Mouse (Mus musculus): ENCODE results near the gene Efcab9. TPM values are rescaled to one million over a fixed set of nuclear protein-coding genes. Genes with fewer than 3 reads are reported as not detected.

Efcab9 gene
- polyA plus RNA-seq, 1 experiment from 2014 or later: 2.1 TPM

DNA sequence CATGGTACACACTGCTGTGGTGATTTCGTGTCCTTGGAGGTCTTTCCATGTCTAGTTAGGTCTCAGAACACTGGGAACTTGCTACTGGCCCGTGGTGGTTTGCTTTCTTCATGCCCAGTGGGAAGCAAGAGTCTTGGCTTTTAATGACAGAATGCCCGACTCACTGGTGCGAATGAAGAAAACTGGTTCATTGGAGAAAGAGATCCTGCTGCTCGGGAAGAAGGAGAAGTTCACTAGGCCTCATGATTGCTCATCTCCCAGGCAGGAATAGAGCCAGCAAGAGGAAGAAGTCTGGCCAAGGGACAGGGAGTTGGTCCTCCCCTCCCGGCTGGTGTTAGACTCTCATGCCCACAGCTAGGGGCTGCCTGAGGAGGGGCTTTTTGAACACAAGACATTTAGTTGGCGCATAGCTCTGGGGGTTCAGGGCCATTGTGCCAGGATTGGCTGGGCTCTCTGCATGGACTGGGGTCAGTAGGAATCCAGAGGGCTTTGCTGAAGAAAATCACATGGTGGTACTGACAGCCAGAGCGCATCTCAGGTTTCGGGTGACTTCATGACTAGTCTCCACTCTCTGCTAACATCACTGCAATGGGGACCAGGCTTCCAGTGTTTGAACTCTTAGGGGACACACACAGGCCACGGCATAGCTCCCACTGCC, 24.6 kb upstream of the Efcab9 start:
- no peak for DNase-seq (ENCODE audit: low spot score)

DNA sequence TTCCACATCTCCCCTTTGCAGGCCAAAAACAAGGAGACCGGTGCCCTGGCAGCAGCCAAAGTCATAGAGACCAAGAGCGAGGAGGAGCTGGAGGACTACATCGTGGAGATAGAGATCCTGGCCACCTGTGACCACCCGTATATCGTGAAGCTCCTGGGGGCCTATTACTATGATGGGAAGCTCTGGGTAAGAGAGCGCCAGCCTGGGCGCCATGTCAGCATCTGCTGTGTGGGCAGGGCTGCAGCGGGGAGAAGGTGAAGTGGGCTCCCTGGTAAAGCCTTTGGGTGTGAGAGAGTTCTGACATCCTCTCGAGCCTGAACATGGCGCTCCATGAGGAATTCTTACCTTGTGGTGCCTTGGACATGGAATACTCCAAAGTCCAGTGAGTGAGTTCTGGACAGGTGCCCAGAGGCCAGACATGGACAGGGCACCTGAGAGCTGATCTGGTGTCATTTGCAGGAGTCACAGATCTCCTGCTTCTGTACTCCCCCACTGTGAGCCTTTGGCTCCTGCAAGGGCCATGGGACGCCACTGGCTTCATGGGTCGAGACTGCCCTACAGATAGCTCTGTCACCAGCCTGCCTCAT, 23.3 kb upstream of the Efcab9 start:
- no peak for DNase-seq (ENCODE audit: low spot score)

DNA sequence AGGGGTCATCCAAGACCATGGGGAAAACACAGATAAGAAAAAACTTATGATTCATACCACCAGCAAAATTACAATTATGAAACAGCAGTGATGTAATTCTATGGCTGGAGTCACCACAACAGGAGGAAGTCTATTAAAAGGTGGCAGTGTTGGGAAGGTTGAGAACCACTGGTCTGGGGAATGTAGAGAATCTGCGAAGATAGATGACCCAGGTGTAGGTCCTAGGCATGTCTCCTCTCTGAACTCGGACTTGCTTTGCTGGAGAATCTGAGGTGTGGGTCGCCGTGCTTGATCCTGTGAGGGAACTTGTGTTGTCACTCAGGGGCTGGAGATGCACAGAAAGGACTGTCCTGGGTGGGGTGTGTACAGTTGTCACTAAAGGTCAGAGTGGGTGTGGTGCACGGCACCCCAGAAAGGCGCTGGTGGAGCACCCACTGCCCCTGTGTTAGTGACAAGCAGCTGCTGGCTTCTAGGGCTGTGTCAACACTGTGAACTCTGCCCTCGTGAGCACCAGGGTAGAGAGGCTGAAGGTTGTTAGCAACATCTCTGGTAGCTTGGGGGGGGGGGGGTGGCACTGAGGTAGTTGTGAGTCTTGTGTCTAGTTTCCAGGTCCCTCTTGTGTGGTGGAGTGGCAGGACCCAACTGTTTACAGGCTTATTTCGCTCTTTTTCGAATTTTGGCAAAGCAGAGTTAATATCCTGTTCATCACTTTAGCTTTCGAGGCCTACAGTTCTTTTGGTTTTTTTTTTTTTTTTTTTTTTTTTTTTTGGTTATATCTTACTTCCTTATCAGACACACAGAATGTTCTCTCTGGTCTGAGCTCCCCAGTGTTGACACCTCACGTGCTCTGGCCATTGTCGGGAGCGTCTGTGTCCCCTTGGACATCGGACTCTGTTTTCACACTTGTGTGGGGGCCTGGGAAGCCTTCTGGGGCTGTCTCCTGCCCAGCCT, 22.5 kb upstream of the Efcab9 start:
- DNase-seq (ENCODE audit: low spot score): peak; percentile 23

DNA sequence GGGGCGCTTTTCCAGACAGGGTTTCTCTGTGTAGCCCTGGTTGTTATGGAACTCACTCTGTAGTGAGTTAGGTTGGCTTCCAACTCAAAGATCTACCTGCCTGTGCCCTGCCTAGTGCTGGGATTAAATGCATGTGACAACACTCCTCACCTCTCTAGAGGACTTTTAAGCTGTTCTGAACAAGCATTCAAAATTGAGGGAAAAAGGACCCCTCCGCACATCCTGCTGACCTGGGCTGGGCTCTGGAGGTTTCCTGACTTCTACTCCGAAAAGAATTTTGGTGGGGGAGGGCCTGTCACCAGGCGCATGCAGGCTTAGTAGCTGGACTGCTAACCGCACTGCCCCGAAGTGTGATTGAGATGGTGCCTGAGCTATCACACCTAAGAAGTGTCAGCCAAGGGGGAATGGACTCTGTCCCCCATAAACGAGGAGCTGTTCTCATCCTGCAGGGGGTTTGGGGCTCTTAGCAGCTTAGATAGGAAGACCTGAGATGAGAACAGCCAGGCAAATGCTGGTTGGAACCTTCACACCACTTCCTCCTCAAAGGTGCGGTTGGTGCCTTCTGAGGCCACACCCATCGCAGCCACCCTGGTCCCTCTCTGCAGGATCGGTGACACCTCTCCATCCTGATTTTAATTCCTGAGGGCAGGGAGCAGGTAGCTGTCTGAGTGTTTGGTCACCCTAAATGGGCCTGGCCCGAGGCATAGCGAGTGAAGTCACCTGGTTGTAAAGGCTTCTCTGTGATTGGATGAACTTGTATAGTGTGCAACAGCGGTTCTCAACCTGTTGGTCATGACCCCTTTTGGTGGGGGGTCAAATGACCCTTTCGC, 21.6 kb upstream of the Efcab9 start:
- DNase-seq (ENCODE audit: low spot score): peak; percentile 74

DNA sequence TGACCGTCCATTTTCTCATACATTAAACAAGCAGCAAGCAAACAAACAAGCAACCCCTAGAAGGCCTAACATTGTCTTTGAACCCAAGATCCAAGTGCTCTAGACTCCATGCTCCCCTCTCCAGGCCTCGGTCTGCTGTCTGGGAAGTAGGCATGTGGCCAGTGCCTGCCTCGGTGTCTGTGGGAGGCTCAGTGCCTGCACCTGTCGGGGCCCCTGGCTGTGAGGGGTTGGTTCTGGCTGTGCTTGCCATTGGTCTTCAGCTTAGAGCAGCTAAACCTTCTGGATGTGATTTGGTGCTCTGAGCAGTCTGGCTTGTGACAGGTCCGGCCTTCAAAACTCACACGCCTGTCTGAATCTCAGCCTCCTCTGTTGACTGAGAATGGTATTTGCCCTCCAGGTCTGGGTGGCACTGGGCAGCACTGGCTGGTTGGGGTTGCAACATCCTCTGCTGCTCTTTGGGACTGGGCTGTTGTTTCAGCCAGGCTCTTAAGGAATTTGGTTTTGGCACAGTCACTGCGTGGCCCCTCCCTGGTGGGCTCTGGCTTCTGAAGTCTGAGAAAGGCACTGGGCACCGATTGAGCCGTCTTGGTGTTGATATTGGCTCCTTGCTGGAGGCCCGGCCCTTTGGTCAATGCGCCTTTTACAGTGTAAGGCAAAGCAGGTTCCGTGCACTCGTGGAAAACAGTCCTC, 20.7 kb upstream of the Efcab9 start:
- no peak for DNase-seq (ENCODE audit: low spot score)

DNA sequence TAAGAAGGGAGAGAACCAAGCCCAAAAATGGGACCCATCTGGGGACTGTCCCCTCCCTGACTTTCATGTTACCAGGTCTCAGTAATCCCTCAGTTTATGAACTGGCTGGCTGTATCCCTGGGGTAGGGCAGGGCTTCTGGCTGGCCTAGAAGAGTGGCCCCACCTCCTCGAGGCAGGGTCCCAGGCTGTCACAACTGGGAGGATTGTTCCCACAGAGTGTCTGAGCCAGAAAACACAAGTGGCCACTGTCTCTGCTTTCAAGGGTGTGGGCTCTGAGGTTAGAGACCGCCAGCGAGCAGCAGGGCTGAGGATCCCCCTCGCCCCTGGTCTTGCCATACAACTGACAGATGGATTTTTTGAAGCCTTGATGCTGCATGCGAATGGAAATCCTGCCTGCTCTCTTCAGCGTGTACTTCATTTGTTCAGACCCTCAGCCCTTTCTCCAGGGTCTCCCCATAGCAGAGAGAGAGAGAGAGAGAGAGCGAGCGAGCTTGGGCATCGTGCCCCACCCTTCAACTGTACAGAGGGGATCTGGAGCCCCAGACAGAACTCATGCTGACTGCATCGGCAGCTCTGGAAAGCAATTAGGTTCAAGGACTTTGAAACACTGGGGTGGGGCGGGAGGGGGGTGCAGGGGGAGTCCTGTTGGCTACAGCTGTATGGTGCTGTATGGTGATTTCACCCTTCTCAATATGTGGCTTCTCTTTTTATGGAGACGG, 19.9 kb upstream of the Efcab9 start:
- no peak for DNase-seq (ENCODE audit: low spot score)

DNA sequence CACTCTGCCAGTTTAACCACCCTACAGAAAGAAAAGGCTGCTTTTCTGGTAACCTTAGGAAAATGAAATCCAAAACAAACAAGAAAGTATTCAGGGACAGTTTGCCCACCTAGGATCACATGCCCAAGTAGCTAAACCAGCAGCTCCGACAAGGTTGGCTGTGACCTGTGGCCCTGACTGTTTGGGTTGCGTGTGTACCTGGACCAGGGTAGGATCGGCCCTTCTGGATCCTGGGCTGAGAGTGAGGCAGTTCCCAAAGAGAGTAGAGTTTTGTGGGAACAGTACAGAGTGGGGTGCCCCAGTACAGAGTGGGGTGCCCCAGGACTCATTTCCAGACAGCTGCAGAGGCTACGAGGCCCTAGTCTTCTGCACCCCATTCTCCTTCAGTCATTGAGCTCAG, 19.2 kb upstream of the Efcab9 start:
- DNase-seq (ENCODE audit: low spot score): no peak

DNA sequence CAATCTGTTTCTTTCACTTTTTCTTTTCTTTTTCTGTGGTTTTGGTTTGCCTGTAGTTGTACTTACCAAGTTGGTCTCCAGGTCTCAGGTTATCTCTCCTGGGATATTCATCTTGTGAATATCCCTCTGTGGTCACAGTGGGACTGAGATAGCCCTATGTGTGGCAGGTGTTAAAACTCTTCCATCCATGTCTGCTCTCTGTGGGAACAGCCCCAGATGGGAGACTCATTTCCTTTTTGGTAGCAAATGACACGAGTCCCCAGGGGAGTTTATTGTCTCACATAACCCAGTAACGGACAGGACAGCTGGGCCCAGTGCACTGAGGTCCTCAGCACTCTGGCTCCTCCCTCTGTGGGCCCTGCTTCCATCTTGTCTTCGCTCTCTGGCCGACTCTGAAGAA, 18.2 kb upstream of the Efcab9 start:
- DNase-seq (ENCODE audit: low spot score): no peak

DNA sequence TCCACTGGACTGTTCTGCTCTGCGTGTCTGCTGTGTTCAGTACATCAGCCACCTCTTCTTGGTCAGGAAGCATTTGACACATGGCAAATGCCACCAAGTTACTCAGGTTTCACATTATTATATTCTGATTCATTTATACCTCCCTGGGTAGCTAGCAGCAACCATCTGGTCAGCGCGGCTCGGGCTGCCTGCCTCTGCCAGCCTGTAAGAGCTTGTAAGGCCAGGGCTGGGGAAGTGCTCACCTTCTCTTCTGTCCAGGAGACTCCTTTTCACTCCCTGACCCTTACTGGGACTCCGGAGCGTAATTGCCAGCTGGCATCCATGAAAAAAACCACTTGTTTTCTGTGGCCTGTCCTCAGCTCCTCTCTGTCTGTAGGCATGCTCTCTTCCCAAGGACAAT, 17.4 kb upstream of the Efcab9 start:
- DNase-seq (ENCODE audit: low spot score): no peak

DNA sequence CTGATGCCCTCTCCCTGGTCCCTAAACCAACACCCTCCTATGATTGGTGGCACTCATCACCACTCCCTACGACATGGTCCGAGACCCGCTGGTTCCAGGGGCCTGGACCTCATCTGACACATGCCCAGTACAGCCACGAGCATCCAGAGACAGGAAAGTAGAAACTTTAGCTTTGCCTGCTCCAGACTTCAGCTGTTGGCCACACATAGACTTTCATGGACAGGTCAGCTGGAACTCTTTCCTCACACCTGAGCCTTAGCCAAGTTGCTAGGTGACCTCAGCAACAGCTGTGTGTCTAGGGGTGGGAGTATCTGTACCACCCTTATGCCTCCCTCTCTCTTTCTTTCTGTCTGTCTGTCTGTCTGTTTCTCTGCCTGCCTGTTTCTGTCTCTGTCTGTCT, 16.4 kb upstream of the Efcab9 start:
- no peak for DNase-seq (ENCODE audit: low spot score)

DNA sequence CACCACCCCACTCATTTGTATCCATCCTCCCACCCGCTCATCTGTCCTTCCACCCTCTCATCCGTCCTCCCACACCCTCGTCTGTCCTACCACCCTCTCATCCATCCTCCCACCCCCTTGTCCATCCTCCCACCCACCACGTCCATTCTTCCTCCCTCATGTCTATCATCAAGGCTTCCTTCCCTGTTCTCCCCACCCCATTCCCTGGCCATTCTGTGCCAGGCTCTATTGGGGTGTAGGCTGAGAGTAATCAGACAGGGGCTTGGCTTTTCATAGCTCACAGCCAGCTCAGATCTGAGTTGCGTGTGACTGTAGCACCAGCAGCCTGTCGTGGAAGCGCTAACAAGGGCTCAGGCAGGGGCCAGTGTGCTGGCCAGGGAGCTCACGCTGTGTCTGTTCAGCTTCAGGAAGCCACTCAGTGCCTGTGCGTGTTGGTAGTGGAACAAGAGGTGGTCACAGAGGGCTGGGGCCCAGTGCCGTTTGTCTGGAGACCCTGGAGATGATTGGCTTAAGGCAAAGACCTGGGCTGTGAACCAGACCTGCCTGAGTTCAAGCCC, 15.6 kb upstream of the Efcab9 start:
- DNase-seq (ENCODE audit: low spot score): no peak

DNA sequence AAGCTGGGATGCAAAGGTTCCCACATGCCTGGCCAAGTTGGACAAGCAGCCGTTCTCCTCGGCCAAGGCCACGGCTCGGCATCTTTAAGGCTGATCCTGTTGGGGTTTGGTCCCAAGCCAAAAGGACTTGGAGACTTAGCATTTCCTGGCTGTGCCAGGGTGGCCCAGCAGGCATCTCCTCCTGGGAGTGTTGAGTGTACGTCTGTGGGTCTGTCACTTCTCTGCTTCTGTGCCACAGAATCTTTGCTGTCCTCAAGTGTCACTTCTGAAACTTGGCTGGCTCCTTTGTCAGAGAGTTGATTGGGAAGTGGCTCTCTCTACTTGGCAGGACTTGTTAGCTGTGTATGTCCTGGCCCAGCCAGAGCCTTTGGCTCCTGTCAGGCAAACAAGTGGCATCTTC, 14.6 kb upstream of the Efcab9 start:
- no peak for DNase-seq (ENCODE audit: low spot score)

DNA sequence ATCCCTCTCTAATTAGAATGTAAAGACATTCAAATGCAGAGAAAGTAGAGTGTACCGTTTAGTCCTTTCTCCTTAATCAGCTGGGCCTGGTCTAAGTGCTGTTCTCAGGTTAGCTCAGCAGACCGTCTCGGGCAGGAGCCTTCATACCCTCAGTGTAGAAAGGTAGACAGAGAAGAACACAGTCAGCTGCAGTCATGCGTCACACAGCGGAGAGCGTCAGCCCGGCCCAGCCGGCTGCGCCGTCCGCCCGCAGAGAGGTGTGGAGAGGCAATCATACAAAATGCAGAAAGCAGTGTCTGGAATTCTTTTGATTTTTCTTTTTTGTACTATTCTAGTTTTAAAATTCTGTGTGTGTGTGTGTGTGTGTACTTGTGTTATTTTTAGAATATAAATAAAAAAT, 13.7 kb upstream of the Efcab9 start:
- DNase-seq (ENCODE audit: low spot score): no peak

DNA sequence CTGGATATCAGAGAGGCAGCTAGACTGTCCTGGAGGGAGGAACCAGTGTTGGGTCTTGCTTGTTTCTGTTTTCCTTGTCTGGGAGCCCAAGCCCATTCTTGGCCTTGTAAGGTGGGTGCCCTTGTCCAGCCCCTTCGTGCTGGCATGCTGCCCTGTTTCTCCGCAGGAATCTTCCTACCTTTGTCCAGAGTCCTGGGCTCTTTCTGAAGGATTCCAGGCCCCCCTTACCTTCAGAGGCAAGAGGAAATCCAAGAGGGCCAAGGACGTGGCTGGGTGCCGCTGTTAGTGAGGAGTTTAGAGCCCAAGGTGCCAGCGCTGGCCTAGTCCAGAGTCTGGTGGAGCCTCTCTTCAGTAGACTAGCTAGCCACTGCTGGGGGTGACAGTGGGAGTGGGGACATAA, 12.6 kb upstream of the Efcab9 start:
- DNase-seq (ENCODE audit: low spot score): no peak

DNA sequence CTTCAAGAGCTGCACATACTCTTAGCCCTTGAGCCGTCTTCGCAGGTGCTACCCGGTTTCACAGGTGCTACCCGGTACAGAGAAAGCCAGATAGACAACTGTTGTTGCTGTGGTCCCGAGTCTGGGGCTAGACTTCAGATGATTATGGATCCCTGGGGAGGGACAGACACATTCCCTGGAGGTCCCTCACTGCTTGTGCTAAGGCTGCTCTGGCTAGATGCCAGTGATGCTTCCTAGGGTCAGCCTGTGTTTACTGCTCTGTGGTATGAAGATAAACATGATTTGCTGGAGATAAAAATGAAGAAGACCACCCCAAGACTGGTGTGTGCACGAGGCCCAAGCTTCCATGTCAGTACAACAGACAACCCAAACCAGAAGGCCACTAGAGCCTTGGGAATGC, 12.2 kb upstream of the Efcab9 start:
- no peak for DNase-seq (ENCODE audit: low spot score)

DNA sequence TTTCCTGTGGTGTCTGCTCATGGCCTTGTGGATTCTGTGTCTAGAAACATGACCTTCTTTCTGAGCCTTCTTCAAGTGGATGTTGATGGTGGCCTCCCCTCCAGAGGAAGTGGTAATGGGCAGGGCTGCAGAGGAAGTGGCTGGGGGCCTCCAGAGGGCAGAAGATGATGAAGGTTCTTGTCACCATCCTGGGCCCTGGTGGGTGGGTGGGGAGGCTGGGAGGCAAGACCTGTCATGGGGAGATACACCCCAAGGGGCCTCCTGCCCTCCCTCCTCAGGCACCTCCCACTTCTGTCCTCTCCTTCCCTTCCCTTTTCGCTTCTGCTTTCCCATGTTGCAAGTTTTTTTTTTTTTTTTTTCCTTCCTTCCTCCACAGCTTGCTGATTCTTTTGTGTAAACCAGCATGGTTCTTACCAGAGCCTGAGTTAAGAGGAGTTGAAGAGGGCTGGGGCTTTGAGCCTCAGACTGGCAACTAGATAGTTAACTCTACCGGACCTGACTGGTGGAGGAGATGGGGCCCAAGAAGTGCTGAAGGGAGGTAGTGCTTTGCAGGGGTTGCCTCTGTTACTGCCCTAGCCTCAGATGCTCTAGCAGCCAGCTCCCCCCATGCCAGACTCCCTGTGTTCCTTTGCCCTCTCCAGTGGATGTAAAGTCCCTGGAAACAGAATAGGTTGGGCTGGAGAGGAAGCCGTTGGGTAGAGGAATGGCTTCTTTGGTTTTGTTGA, 11.0 kb upstream of the Efcab9 start:
- DNase-seq (ENCODE audit: low spot score): peak; percentile 88

DNA sequence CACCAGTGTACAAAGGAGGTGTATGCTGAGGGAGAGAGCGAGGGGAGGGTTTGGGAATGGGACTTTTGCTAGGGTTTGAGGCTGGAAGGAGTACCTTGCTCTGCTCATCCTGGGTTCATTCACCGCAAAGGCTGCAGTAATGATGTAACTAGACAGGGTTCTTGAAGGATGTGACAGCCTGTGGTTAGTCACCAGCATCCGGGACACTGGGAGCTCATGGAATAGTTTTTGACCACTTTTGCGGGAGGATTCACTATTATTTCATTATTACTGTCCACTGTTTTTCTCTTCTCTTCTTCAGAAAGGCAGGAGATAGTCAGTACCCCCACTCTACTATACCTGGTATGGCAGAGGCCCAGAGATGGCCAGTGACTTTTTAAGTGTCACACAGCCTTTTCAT, 10.3 kb upstream of the Efcab9 start:
- no peak for DNase-seq (ENCODE audit: low spot score)

DNA sequence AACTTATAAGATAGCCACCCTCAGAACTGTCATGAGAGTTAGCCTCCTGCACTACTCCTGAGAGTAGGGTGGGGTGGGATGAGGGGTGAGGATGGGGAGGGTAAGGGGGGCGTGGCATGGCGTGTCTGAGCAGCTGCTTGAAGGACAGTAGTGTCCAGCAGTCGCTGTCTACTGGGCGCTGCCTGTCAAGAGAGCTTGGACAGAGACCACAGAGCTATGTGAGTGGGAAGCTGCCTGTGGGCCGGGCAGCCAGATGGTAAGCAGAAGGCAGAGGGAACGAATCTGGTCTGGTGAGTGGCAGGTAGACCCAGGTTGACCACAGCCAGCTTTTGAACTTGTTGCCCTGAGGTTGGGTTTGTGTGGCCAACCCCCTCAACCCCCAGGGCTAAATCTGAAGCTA, 8.6 kb upstream of the Efcab9 start:
- DNase-seq (ENCODE audit: low spot score): no peak

DNA sequence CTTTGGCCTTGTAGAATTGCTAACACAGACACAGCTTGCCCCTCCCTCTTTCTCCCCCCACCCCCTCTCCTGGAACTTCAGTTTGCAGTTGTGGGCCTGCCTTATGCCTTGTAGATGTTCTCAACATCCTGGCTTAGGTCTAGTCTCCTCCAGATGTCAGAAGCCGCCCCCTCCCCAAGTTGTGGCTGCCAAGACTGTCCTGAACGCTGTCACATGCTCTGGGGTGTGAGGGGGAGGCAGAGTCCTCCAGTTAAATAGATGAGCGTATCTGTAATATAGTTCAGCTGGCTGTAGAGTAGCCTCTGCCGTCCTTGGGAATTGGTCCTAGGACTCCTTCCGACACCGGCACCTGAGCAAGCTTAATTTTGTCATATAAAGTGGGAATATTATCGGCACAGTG, 7.8 kb upstream of the Efcab9 start:
- no peak for DNase-seq (ENCODE audit: low spot score)
